Mouse (Mus musculus): ENCODE results near the gene Wwc2. TPM values are rescaled to one million over a fixed set of nuclear protein-coding genes. Genes with fewer than 3 reads are reported as not detected.

Gene Wwc2
- polyA plus RNA-seq, 1 experiment from 2014 or later: 1.8 TPM

DNA sequence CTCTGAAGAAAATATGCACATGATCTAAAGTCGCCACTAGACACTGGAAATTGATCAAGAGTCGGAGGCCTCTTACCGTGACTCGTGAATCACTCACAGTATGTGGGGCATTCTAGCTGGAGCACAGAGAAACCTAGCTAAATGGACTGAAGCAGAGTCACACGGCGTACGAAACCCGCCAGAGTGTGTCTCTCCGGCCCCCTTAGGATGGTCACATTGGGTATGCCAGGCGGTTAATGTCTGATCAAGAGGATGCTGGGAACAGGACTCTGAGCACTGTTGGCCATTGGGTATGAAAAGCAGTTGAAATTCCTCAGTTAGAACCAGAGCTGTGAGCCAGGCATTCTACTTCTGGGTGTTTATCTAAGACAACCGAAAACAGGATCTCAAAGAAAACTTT is 81.0 kb downstream of the Wwc2 start:
- no peak overlapping the region for H3K4me2 ChIP-seq (ENCODE audit: low read depth, low read length)
- no peaks in the 10 kb centered on the region for H3K27me3 ChIP-seq (ENCODE audit: insufficient read depth, low read length)
- peaks cover 6% of the 10 kb centered on the region; the same call in 1 of the 2 replicates for H3K9me3 ChIP-seq (ENCODE audit: low read length)
- ATAC-seq: no peak
- H3K4me3 ChIP-seq (ENCODE audit: low read depth, low read length): no peak overlapping the region
- H3K9ac ChIP-seq (replicated peaks): no peak overlapping the region
- no peak for TF ChIP-seq CTCF (IDR thresholded peaks at IDR 0.05; ENCODE audit: low read depth)
- TF ChIP-seq EP300 (IDR thresholded peaks at IDR 0.05; ENCODE audit: low read depth): no peak
- H3K36me3 ChIP-seq (replicated peaks; ENCODE audit: insufficient read depth, low read length): no peaks in the 10 kb centered on the region
- DNase-seq: no peak
- H3K27ac ChIP-seq (ENCODE audit: low read depth): no peak overlapping the region
- peaks cover under 1% of the 10 kb centered on the region; the same call in 1 of the 2 replicates for H3K4me1 ChIP-seq (ENCODE audit: insufficient read depth)
- WGBS (ENCODE audit: insufficient replicate concordance): 88% methylated on average over 11 of the region's 11 CpGs

DNA sequence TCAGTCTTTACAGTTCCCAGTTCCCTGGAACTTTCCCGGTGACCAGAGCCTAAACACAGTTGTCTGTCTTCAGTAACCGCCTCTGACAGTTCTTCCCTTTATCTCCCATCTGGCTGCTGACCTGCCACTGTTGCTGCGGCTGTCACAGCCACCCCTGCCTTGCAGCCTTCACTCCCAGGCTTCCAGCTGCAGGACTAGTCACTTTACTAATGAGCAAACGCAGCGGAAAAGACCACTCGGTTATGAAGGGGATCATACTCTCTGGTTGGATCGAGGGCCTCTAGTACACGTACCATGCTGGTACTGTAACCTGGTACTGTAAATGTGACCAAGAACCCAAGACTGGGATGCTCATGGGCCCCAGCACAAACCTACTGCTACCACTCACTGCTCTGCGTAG is 83.7 kb downstream of the Wwc2 start:
- Histone ChIP-seq H3K9me3 (ENCODE audit: low read length) (peaks cover 6% of the 10 kb centered on the region; the same call in 1 of the 2 replicates), H3K27me3 (ENCODE audit: insufficient read depth, low read length) (no peaks in the 10 kb centered on the region), H3K36me3 (replicated peaks; ENCODE audit: insufficient read depth, low read length) (no peaks in the 10 kb centered on the region), H3K9ac (replicated peaks) (no peak overlapping the region), H3K4me2 (ENCODE audit: low read depth, low read length) (no peak overlapping the region), H3K27ac (ENCODE audit: low read depth) (no peak overlapping the region), H3K4me3 (ENCODE audit: low read depth, low read length) (no peak overlapping the region), H3K4me1 (ENCODE audit: insufficient read depth) (no peaks in the 10 kb centered on the region)
- ATAC-seq (no peak), DNase-seq (no peak)
- WGBS (ENCODE audit: insufficient replicate concordance): 82% methylated on average over 9 of the region's 9 CpGs
- TF ChIP-seq CTCF (IDR thresholded peaks at IDR 0.05; ENCODE audit: low read depth) (no peak), EP300 (IDR thresholded peaks at IDR 0.05; ENCODE audit: low read depth) (no peak)

DNA sequence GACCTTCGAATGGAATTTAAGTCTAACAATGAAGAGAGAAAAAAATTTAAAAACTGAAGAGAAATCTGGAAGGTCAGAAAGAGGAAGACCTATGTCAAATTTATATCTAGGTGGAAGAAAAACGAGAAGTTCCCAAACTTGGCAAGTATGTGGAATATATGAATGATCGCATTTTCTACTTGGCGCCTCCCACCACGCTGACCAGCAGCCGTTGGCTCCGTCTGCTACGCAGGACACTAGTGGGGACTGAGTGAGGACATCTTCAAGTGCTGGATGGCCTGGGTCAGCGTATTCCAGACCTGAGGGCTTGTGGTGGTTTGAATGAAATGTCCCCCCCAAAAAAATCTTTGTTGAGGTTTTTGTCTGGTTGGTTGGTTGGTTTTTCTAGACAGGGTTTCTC is 84.6 kb downstream of the Wwc2 start:
- no peak overlapping the region for H3K27ac ChIP-seq (ENCODE audit: low read depth)
- no peak overlapping the region for H3K4me3 ChIP-seq (ENCODE audit: low read depth, low read length)
- H3K9me3 ChIP-seq (ENCODE audit: low read length): peaks cover 6% of the 10 kb centered on the region; the same call in 1 of the 2 replicates
- no peak overlapping the region for H3K9ac ChIP-seq (replicated peaks)
- H3K4me1 ChIP-seq (ENCODE audit: insufficient read depth): no peaks in the 10 kb centered on the region
- DNase-seq (no peak), ATAC-seq (no peak)
- TF ChIP-seq EP300 (IDR thresholded peaks at IDR 0.05; ENCODE audit: low read depth) (no peak), CTCF (IDR thresholded peaks at IDR 0.05; ENCODE audit: low read depth) (no peak)
- no peak overlapping the region for H3K4me2 ChIP-seq (ENCODE audit: low read depth, low read length)
- H3K27me3 ChIP-seq (ENCODE audit: insufficient read depth, low read length): no peaks in the 10 kb centered on the region
- 62% methylated on average over 9 of the region's 9 CpGs for WGBS (ENCODE audit: insufficient replicate concordance)
- H3K36me3 ChIP-seq (replicated peaks; ENCODE audit: insufficient read depth, low read length): no peaks in the 10 kb centered on the region

DNA sequence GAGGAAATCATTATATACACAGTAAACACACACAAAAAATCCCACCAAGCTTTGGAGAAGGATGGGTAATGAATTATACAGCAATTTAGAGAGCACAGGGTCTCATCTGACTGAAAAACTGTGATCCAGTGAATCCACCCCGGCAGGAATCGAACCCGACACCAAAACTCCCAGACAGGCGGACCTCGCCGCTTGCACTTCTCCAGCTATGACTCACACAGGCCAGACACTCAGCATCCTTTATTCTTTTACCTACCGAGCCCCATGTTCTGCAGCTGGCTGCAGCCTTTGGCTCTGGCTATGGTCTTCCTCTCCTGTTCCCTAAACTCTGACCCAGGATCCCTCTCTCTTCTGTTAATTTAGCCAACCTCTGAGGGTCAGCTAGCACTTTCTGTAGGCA is 85.5 kb downstream of the Wwc2 start:
- no peak overlapping the region for H3K27ac ChIP-seq (ENCODE audit: low read depth)
- no peak for TF ChIP-seq CTCF (IDR thresholded peaks at IDR 0.05; ENCODE audit: low read depth)
- no peak for TF ChIP-seq EP300 (IDR thresholded peaks at IDR 0.05; ENCODE audit: low read depth)
- no peaks in the 10 kb centered on the region for H3K27me3 ChIP-seq (ENCODE audit: insufficient read depth, low read length)
- H3K4me1 ChIP-seq (ENCODE audit: insufficient read depth): no peaks in the 10 kb centered on the region
- H3K36me3 ChIP-seq (replicated peaks; ENCODE audit: insufficient read depth, low read length): no peaks in the 10 kb centered on the region
- DNase-seq: no peak
- no peak overlapping the region for H3K4me3 ChIP-seq (ENCODE audit: low read depth, low read length)
- peaks cover 6% of the 10 kb centered on the region; the same call in 1 of the 2 replicates for H3K9me3 ChIP-seq (ENCODE audit: low read length)
- WGBS (ENCODE audit: insufficient replicate concordance): 82% methylated on average over 7 of the region's 7 CpGs
- no peak overlapping the region for H3K9ac ChIP-seq (replicated peaks)
- ATAC-seq: no peak
- no peak overlapping the region for H3K4me2 ChIP-seq (ENCODE audit: low read depth, low read length)

DNA sequence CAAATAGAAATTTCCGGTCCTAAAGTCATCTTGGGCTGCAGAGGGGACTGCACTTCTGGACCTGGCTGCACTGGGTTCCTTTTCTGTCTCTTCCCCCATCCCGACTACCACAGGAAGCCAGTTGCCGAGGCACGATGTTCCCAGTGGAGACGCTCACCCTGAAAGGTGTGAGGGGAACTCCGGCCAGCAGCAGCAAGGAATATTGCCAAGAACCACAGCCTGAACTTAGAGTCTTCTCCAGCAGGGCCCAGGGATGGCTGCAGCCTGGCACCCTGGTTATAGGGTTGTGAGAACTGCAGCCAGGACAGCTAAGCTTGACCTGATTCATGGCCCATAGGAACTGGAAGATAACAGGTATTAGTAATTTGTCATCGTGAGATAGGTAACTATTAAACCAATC is 86.7 kb downstream of the Wwc2 start:
- Histone ChIP-seq H3K36me3 (replicated peaks; ENCODE audit: insufficient read depth, low read length) (no peaks in the 10 kb centered on the region), H3K27me3 (ENCODE audit: insufficient read depth, low read length) (no peaks in the 10 kb centered on the region), H3K4me2 (ENCODE audit: low read depth, low read length) (no peak overlapping the region), H3K9ac (replicated peaks) (no peak overlapping the region), H3K27ac (ENCODE audit: low read depth) (no peak overlapping the region), H3K4me3 (ENCODE audit: low read depth, low read length) (no peak overlapping the region), H3K9me3 (ENCODE audit: low read length) (no peaks in the 10 kb centered on the region), H3K4me1 (ENCODE audit: insufficient read depth) (no peaks in the 10 kb centered on the region)
- DNase-seq (no peak), ATAC-seq (no peak)
- WGBS (ENCODE audit: insufficient replicate concordance): 70% methylated on average over 7 of the region's 7 CpGs
- TF ChIP-seq EP300 (IDR thresholded peaks at IDR 0.05; ENCODE audit: low read depth) (no peak), CTCF (IDR thresholded peaks at IDR 0.05; ENCODE audit: low read depth) (no peak)

DNA sequence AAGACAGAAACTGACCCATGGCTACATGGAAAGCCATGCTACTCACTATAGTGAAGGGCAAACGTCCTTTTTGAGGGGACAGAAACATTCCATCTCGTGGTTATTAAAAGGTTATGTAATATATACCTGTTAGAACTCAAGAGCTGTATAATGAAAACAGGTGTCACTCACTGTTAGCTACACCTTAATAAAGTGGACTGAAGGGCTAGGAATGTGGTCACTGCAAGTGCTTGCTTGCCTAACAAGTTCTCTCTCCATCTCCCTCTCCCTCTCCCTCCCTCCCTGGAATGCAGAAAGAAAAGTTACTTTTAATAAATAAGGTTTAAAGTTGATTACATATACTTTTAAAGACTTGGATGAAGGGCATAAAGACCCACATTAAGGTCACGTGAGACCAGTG is 88.0 kb downstream of the Wwc2 start:
- TF ChIP-seq CTCF (IDR thresholded peaks at IDR 0.05; ENCODE audit: low read depth) (no peak), EP300 (IDR thresholded peaks at IDR 0.05; ENCODE audit: low read depth) (no peak)
- no peak overlapping the region for H3K9ac ChIP-seq (replicated peaks)
- no peak overlapping the region for H3K27ac ChIP-seq (ENCODE audit: low read depth)
- H3K4me3 ChIP-seq (ENCODE audit: low read depth, low read length): no peak overlapping the region
- ATAC-seq (no peak), DNase-seq (no peak)
- H3K9me3 ChIP-seq (ENCODE audit: low read length): no peaks in the 10 kb centered on the region
- no peaks in the 10 kb centered on the region for H3K4me1 ChIP-seq (ENCODE audit: insufficient read depth)
- no peak overlapping the region for H3K4me2 ChIP-seq (ENCODE audit: low read depth, low read length)
- H3K36me3 ChIP-seq (replicated peaks; ENCODE audit: insufficient read depth, low read length): no peaks in the 10 kb centered on the region
- no peaks in the 10 kb centered on the region for H3K27me3 ChIP-seq (ENCODE audit: insufficient read depth, low read length)
- WGBS (ENCODE audit: insufficient replicate concordance): 73% methylated on average over 3 of the region's 3 CpGs

DNA sequence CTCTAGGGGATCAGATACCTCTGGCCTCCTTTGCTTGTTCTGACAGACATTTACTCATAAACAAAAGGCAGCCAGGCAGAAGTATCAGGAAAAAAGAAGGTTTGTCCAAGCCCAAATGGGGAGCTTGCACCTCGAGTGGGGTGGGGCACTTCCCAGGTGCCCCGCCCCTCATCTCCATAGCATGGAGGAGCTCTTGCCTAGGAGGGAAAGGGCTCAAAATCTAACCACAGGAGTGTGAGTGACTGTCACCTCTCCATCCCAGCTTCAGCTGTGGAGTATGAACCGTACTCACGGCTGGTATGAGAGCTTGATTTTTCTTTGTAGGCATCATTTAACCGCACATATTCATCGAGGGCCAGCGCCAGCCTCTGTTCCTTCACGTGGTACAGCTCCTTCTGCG is 90.4 kb downstream of the Wwc2 start:
- Histone ChIP-seq H3K9ac (replicated peaks) (no peak overlapping the region), H3K36me3 (replicated peaks; ENCODE audit: insufficient read depth, low read length) (peaks cover 4% of the 10 kb centered on the region), H3K27ac (ENCODE audit: low read depth) (no peak overlapping the region), H3K4me3 (ENCODE audit: low read depth, low read length) (no peak overlapping the region), H3K4me1 (ENCODE audit: insufficient read depth) (no peaks in the 10 kb centered on the region), H3K9me3 (ENCODE audit: low read length) (no peaks in the 10 kb centered on the region), H3K27me3 (ENCODE audit: insufficient read depth, low read length) (no peaks in the 10 kb centered on the region), H3K4me2 (ENCODE audit: low read depth, low read length) (no peak overlapping the region)
- TF ChIP-seq EP300 (IDR thresholded peaks at IDR 0.05; ENCODE audit: low read depth): no peak
- no peak for TF ChIP-seq CTCF (IDR thresholded peaks at IDR 0.05; ENCODE audit: low read depth)
- ATAC-seq (no peak), DNase-seq (no peak)
- 85% methylated on average over 9 of the region's 9 CpGs for WGBS (ENCODE audit: insufficient replicate concordance)

All from liver, postnatal 0 days (tissue).